Mouse (Mus musculus): Measurements from ENCODE around the gene Slc6a20b. TPM values are rescaled to one million over a fixed set of nuclear protein-coding genes. Genes with fewer than 3 reads are reported as not detected.

Gene Slc6a20b
- total and polyA plus RNA-seq, 2 experiments from 2014 or later = 0.10 TPM; not detected in 1

GRCm38 (mm10) chr9:123638231-123638630 lies 5.9 kb upstream of the Slc6a20b start:
- H3K9me3 ChIP-seq (replicated peaks; ENCODE audit: control insufficient read depth, low read length) = no peaks in the 10 kb centered on the region
- ATAC-seq (ENCODE audit: insufficient read depth, low read depth) (no peak), DNase-seq (ENCODE audit: low spot score) (no peak)
- no peaks in the 10 kb centered on the region for H3K4me1 ChIP-seq (ENCODE audit: control insufficient read depth, insufficient read depth)
- H3K36me3 ChIP-seq (replicated peaks; ENCODE audit: control insufficient read depth, insufficient read depth, low read length) = no peaks in the 10 kb centered on the region
- H3K27ac ChIP-seq (ENCODE audit: low read depth) = no peak overlapping the region
- H3K9ac ChIP-seq (replicated peaks; ENCODE audit: low read depth, low read length) = no peak overlapping the region
- no peak overlapping the region for H3K4me2 ChIP-seq (ENCODE audit: low read depth, low read length)
- no peak overlapping the region for H3K4me3 ChIP-seq (ENCODE audit: low read depth, low read length)
- H3K27me3 ChIP-seq (ENCODE audit: control insufficient read depth, insufficient read depth, low read length) = no peaks in the 10 kb centered on the region
- TF ChIP-seq CTCF (IDR thresholded peaks at IDR 0.05; ENCODE audit: low read depth) (no peak), EP300 (IDR thresholded peaks at IDR 0.05; ENCODE audit: low read depth) (no peak)

GRCm38 (mm10) chr9:123636771-123637170 lies 4.4 kb upstream of the Slc6a20b start:
- WGBS = 67% methylated on average over 5 of the region's 5 CpGs
- no peak overlapping the region for H3K27ac ChIP-seq (ENCODE audit: low read depth)
- TF ChIP-seq CTCF (IDR thresholded peaks at IDR 0.05; ENCODE audit: low read depth) = no peak
- no peak for TF ChIP-seq EP300 (IDR thresholded peaks at IDR 0.05; ENCODE audit: low read depth)
- no peak overlapping the region for H3K4me2 ChIP-seq (ENCODE audit: low read depth, low read length)
- H3K36me3 ChIP-seq (replicated peaks; ENCODE audit: control insufficient read depth, insufficient read depth, low read length) = no peaks in the 10 kb centered on the region
- H3K4me1 ChIP-seq (ENCODE audit: control insufficient read depth, insufficient read depth) = no peaks in the 10 kb centered on the region
- no peak for ATAC-seq (ENCODE audit: insufficient read depth, low read depth)
- DNase-seq (ENCODE audit: low spot score) = no peak
- no peaks in the 10 kb centered on the region for H3K27me3 ChIP-seq (ENCODE audit: control insufficient read depth, insufficient read depth, low read length)
- H3K4me3 ChIP-seq (ENCODE audit: low read depth, low read length) = no peak overlapping the region
- no peaks in the 10 kb centered on the region for H3K9me3 ChIP-seq (replicated peaks; ENCODE audit: control insufficient read depth, low read length)
- no peak overlapping the region for H3K9ac ChIP-seq (replicated peaks; ENCODE audit: low read depth, low read length)

- Histone ChIP-seq H3K4me3 (ENCODE audit: low read depth, low read length) (no peak overlapping the region), H3K27me3 (ENCODE audit: control insufficient read depth, insufficient read depth, low read length) (no peaks in the 10 kb centered on the region), H3K27ac (ENCODE audit: low read depth) (no peak overlapping the region), H3K9ac (replicated peaks; ENCODE audit: low read depth, low read length) (no peak overlapping the region), H3K9me3 (replicated peaks; ENCODE audit: control insufficient read depth, low read length) (no peaks in the 10 kb centered on the region), H3K36me3 (replicated peaks; ENCODE audit: control insufficient read depth, insufficient read depth, low read length) (no peaks in the 10 kb centered on the region), H3K4me1 (ENCODE audit: control insufficient read depth, insufficient read depth) (no peaks in the 10 kb centered on the region), H3K4me2 (ENCODE audit: low read depth, low read length) (no peak overlapping the region)
- ATAC-seq (ENCODE audit: insufficient read depth, low read depth) (no peak), DNase-seq (ENCODE audit: low spot score) (no peak)
- TF ChIP-seq EP300 (IDR thresholded peaks at IDR 0.05; ENCODE audit: low read depth) (no peak), CTCF (IDR thresholded peaks at IDR 0.05; ENCODE audit: low read depth) (no peak)
- WGBS = 73% methylated on average over 3 of the region's 3 CpGs
Observed at GRCm38 (mm10) chr9:123632993-123633392, 628 bp upstream of the Slc6a20b start.

GRCm38 (mm10) chr9:123631666-123632065 lies 699 bp downstream of the Slc6a20b start:
- H3K9me3 ChIP-seq (replicated peaks; ENCODE audit: control insufficient read depth, low read length) = no peaks in the 10 kb centered on the region
- H3K27me3 ChIP-seq (ENCODE audit: control insufficient read depth, insufficient read depth, low read length) = no peaks in the 10 kb centered on the region
- no peak overlapping the region for H3K4me3 ChIP-seq (ENCODE audit: low read depth, low read length)
- H3K4me1 ChIP-seq (ENCODE audit: control insufficient read depth, insufficient read depth) = no peaks in the 10 kb centered on the region
- H3K36me3 ChIP-seq (replicated peaks; ENCODE audit: control insufficient read depth, insufficient read depth, low read length) = no peaks in the 10 kb centered on the region
- TF ChIP-seq CTCF (IDR thresholded peaks at IDR 0.05; ENCODE audit: low read depth) = no peak
- no peak for TF ChIP-seq EP300 (IDR thresholded peaks at IDR 0.05; ENCODE audit: low read depth)
- no peak overlapping the region for H3K4me2 ChIP-seq (ENCODE audit: low read depth, low read length)
- DNase-seq (ENCODE audit: low spot score) (no peak), ATAC-seq (ENCODE audit: insufficient read depth, low read depth) (no peak)
- 72% methylated on average over 3 of the region's 3 CpGs for WGBS
- H3K27ac ChIP-seq (ENCODE audit: low read depth) = no peak overlapping the region
- no peak overlapping the region for H3K9ac ChIP-seq (replicated peaks; ENCODE audit: low read depth, low read length)

GRCm38 (mm10) chr9:123625821-123626220 lies 6.5 kb downstream of the Slc6a20b start:
- DNase-seq (ENCODE audit: low spot score) (no peak), ATAC-seq (ENCODE audit: insufficient read depth, low read depth) (no peak)
- no peak for TF ChIP-seq EP300 (IDR thresholded peaks at IDR 0.05; ENCODE audit: low read depth)
- no peak for TF ChIP-seq CTCF (IDR thresholded peaks at IDR 0.05; ENCODE audit: low read depth)
- H3K9me3 ChIP-seq (replicated peaks; ENCODE audit: control insufficient read depth, low read length) = no peaks in the 10 kb centered on the region
- no peak overlapping the region for H3K27ac ChIP-seq (ENCODE audit: low read depth)
- no peaks in the 10 kb centered on the region for H3K36me3 ChIP-seq (replicated peaks; ENCODE audit: control insufficient read depth, insufficient read depth, low read length)
- no peaks in the 10 kb centered on the region for H3K4me1 ChIP-seq (ENCODE audit: control insufficient read depth, insufficient read depth)
- H3K4me2 ChIP-seq (ENCODE audit: low read depth, low read length) = no peak overlapping the region
- no peaks in the 10 kb centered on the region for H3K27me3 ChIP-seq (ENCODE audit: control insufficient read depth, insufficient read depth, low read length)
- WGBS = 86% methylated on average over 11 of the region's 11 CpGs
- H3K4me3 ChIP-seq (ENCODE audit: low read depth, low read length) = no peak overlapping the region
- no peak overlapping the region for H3K9ac ChIP-seq (replicated peaks; ENCODE audit: low read depth, low read length)

- ATAC-seq (ENCODE audit: insufficient read depth, low read depth) = no peak
- Histone ChIP-seq H3K4me1 (ENCODE audit: control insufficient read depth, insufficient read depth) (no peaks in the 10 kb centered on the region), H3K27ac (ENCODE audit: low read depth) (no peak overlapping the region), H3K9me3 (replicated peaks; ENCODE audit: control insufficient read depth, low read length) (no peaks in the 10 kb centered on the region), H3K9ac (replicated peaks; ENCODE audit: low read depth, low read length) (no peak overlapping the region), H3K27me3 (ENCODE audit: control insufficient read depth, insufficient read depth, low read length) (no peaks in the 10 kb centered on the region), H3K36me3 (replicated peaks; ENCODE audit: control insufficient read depth, insufficient read depth, low read length) (no peaks in the 10 kb centered on the region), H3K4me2 (ENCODE audit: low read depth, low read length) (no peak overlapping the region), H3K4me3 (ENCODE audit: low read depth, low read length) (no peak overlapping the region)
- TF ChIP-seq EP300 (IDR thresholded peaks at IDR 0.05; ENCODE audit: low read depth) = no peak
- no peak for TF ChIP-seq CTCF (IDR thresholded peaks at IDR 0.05; ENCODE audit: low read depth)
- no peak for DNase-seq (ENCODE audit: low spot score)
- 72% methylated on average over 2 of the region's 2 CpGs for WGBS
Observed at GRCm38 (mm10) chr9:123624741-123625140, 7.6 kb downstream of the Slc6a20b start.
